Mouse (Mus musculus) layer of hippocampus, adult 11-12 months (tissue): Measurements from ENCODE around the gene Fam129b.

Experiments used
- DNase-seq: peaks from one replicate; pipeline ENCODE4 v3.0.0; 2022; ENCODE audit warnings: low spot score

Gene Fam129b

GRCm38 (mm10) chr2:32891278-32891677 is 15.4 kb downstream of the Fam129b start:
- no peak for DNase-seq

DNA sequence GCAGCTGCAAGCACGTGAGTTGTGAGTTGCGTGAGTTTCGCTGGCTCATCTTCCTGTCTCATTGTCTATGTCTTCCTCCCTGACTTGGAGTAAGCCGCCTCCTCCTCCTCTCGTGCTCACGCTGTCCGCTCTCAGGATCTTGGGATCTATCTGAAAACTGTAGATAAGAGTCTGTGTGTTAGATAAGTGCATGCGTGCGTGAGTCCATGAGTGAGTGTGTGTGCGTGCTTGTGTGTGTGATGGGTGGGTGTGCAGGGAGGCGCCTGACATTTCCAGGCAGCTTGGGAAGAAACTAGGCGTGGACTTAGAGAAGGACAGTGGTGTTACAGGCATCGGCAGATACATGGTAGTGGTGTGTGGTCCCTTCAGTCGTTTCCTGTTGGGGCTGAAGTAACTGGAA is 16.6 kb downstream of the Fam129b start:
- DNase-seq = no peak

DNA sequence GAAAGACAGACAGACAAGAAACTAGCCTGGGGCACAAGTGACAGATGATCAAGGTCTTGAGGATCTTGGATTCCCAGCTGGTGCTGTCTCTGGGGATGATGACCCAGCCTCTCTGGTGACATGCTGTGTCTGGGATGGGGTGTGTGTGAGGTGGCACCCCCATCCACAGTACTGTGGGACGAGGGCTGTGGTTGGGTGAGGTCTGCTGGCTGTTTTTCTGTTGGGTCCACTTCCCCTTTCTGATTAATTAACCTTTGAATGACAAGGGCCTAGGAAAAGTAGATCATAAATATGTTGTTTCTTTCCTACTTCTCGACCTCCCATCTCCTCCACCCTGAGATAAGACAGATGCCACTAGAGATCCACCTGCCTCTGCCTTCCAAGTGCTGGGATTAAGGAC is 18.2 kb downstream of the Fam129b start:
- no peak for DNase-seq

DNA sequence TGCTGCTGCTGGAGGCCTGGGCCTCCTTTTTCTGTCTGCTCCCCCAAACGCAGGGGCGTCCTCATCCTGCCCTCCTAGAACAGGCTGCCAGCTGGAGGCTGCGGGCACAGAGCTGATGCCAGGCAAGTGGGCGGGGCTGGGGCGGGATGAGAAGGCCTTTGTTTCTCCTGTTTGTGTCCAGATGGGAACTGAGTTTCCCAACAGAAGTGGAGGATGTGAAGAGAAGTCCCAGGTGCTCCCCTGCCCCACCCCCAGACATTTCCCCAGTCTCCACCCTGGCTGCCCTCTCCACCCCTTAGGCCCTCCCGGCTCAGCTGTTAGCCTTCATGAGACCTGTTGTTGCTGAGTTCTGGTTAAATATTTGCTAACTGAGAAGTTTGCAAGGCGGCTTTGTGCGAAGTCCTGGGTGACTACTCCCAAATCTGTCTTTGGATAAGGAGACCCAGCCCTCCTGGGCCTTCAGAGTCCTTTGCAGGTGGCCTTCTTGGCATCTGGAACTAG is 19.7 kb downstream of the Fam129b start:
- no peak for DNase-seq

- DNase-seq = no peak
Measured at GRCm38 (mm10) chr2:32896507-32897147, 20.7 kb downstream of the Fam129b start.

DNA sequence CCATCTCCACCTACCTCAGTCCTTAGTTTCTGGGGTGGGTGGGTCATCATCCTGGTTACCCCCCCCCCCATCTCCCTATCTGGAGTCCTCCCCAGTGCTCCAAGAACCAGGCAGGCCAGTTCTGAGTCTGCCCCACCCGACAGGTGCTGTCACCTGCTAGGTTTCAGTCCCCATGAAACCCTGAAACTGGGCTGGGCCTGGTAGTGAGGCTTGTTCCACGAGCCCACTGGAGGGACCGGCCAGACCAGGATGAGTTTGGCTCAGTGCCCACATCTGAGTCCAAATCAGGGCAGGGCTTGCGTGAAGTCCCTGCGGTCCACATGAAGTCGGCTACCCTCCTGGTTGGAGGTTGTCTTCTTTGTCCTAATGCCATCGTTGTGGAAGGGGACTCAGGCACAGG is 23.1 kb downstream of the Fam129b start:
- DNase-seq = no peak

GRCm38 (mm10) chr2:32902126-32902525 is 26.2 kb downstream of the Fam129b start:
- no peak for DNase-seq

GRCm38 (mm10) chr2:32903470-32903869 is 27.6 kb downstream of the Fam129b start:
- DNase-seq = no peak

DNA sequence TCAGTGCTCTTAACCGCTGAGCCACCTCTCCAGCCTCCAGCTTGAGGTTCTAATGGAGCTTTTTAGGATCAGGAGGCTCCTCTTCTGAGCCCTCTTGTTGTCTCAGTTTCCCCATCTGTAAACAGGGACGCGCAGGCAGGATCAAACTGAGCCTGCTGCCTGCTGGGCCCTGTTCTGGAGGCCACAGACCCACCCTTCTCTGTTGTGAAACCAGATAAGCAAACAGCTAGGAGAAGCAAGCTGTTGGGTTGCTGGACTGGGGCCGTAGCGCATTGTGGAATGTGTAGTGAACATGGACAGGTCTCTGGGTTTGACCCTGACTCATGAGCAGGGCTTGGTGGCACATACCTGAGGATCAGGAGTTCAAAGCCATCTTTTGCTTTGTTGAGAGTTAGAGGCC is 28.7 kb downstream of the Fam129b start:
- DNase-seq = no peak

DNA sequence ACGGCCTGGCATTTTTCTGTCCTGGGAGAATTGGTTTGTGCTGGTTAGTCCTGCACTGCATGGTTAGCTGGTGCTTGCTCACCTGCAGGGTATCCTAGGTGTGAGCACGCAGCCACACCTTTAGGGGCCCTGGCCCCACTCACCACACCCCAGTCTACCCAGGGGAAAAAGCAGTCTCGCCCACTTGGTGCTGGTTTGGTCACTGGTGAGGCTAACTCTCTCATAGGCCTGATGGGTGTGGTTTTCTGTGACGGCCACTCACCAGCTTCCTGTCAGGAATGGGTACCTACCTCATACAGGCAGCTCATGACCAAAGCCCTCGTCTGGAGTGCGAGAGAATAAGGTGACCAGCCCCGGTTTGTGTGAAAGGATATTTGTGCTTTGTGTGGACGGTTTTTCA is 29.4 kb downstream of the Fam129b start:
- no peak for DNase-seq

GRCm38 (mm10) chr2:32907442-32907841 is 31.5 kb downstream of the Fam129b start:
- no peak for DNase-seq

- no peak for DNase-seq
Measured at GRCm38 (mm10) chr2:32908272-32908671, 32.4 kb downstream of the Fam129b start.

DNA sequence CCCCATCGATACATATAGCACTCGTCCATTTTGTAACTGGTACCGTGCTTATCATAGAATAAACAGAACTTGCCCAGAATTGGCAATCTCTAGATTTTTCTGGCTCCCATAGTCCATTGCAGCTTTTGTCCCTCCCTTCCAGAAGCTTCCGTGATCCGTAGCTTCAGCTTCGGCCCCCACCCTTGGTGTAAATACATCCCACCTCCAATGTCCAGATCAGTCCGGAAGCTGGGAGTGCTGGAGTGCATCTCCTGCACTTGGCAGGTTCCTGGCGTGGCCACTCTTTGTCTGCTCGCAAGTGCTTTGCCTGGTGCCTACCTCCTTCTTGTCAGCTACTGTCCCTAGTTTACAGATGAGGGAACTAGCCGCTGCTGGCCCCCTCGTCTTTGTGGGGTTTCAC is 32.9 kb downstream of the Fam129b start:
- DNase-seq = no peak

DNA sequence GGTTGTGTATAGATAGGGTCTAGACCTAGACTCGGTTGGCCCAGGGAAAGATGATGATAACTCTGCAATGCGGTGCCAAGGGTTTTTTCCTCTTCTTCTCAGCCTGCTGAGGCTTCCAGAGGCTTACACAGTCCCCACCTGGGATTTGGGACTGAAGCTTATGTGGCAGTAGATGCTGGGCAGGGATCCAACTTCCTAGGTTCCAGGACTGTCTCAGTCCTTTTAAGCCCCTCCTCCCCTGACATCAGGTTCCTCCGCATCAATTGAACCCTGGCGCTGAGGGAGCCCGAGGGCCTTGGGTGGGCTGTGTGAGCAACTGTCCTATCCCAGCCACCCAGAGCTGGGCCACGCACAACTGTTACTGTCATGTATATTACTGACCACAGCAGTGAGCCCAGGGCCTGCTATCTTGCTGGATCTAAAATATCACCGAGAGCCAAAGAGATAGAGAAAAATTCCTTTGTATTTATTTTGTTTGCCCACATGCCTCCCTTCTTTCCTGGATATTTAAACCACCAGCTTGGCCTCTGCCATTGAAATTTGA is 35.8 kb downstream of the Fam129b start:
- no peak for DNase-seq

DNA sequence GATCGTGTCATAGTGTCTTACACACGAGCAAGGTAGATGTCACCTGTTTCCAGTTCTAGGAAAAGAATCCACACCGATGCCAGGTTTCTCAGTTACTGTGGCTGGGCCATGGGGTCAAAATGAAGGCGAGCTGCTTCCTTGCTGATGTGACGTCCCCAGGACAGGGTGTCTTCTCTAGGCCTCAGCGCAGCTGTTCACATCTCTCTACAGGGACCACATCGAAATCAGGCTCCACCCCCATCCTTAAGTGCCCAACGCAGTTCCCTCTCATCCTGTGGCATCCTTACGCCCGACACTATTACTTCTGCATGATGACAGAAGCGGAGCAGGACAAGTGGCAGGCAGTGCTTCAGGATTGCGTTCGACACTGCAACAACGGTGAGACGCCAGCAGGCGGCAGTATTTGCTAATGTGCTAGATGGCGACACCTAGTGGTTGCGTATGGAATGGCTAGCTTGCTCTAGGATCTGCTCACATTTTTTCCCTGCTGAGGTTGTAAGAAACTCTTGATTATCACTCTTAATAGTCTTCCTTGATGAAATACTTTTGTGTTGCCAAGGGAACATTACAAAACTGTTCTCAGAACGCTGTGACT is 36.4 kb downstream of the Fam129b start:
- peak; percentile 87 for DNase-seq

- no peak for DNase-seq
Measured at GRCm38 (mm10) chr2:32914362-32914761, 38.4 kb downstream of the Fam129b start.

DNA sequence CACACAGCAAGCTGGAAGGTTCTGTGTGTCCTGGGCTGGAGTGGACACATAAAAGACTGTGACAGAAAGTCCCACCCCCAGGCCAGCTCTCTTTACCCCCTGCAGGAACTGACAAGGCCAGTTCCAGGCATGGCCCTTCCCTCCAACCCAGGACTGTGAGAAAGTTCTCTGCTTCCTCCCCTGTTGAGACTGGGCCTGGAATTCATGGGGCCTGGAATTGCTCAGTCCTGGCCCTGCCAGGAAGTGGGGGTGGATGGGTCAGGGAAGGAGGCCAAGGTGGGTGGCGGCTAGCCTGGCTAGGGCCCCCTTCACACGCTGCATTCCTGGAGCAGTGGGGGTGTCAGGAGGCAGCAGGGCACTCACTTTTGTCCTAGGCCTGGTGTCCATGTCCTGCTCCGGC is 39.0 kb downstream of the Fam129b start:
- DNase-seq = no peak

DNA sequence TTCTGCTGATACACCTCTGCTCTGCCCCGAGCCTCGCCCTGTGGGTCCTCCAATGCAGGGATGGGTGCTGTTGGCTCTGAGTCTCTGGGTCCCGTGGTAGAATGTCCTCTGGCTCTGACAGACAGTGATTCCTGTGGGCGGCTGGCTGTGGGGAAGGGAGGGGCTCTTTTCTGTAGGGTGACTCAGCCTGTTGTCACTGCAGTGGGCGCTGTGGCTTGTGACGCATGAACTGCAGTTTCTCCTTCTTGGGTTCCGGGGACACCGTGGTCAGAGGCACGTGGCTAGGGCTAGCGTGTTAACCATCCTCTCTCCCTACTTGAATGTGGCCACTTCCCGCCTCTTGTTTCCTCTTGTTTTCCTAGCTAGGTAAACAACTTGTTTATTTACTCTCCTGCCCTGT is 41.6 kb downstream of the Fam129b start:
- peak; percentile 64 for DNase-seq

DNA sequence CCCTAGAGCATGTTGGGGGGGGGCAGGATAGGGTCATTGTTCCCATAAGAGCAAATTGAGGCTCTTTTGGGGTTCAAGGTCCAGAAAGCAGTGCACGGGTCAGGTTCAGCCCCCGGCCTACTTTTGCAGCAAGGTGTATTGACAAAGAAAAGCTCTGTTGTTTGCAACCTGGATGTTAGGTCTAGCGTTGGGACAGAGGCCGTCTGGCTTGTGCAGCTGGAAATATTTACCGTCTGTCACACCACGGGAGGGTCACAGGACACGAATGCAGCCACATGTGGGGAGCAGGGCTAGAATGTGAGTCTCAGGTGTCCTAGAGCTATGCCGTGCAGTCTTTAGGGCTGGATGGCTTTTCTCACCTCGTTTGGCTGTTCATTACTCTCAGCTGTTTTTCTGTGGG is 42.5 kb downstream of the Fam129b start:
- DNase-seq = no peak

DNA sequence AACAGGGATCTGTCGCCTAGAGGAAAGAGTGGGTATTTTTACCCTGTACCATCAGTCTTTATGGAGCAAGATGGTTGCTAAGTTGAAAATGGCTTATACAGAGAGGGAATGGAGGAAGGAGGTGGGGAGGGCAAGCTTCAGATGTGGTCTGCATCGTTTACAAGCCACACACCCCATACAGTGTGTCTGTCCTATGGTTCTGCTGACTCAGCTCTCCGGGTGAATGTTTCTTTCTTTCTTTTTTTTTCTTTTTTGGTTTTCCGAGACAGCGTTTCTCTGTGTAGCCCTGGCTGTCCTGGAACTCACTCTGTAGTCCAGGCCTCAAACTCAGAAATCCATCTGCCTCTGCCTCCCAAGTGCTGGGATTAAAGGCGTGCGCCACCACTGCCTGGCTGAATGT is 45.3 kb downstream of the Fam129b start:
- no peak for DNase-seq

- no peak for DNase-seq
Measured at GRCm38 (mm10) chr2:32921801-32922380, 46.0 kb downstream of the Fam129b start.

DNA sequence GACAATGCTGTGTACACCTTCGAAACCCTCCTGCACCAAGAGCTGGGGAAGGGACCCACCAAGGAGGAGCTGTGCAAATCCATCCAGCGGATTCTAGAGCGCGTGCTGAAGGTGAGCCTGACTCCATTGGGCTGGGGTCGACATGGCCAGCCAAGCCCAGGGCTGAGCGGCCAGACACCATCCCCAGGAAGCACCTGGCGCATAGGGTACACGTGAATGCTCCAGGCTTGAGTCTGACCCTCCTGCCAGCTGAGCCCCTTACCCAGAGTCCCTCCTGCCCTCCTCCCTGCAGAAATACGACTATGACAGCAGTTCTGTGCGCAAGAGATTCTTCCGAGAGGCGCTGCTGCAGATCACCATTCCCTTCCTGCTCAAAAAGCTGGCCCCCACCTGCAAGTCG is 46.6 kb downstream of the Fam129b start:
- no peak for DNase-seq

DNA sequence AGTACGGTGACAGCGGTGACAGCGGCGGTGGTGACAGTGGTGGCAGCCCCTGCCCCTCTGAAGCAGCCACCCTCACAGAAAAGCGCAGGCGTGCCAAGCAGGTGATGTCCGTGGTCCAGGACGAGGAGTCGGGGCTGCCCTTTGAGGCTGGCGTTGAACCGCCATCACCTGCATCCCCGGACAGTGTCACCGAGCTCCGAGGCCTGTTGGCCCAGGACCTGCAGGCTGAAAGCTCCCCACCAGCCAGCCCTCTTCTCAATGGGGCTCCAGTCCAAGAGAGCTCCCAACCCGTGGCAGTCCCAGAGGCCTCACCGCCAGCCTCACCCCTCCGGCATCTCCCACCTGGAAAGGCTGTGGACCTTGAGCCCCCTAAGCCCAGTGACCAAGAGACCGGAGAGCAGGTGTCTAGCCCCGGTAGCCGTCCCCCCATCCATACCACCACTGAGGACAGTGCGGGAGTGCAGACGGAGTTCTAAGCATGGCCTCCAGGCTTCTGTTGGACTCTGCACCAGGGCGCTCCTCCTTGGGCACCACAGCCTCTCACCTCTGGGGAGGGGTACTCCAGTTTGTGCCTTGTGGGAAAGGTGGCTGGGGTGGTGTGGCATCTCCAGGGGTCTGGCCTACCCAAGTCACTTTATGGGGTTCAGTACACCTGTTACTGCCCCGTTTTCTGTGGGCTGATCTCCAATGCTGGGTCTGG is 47.8 kb downstream of the Fam129b start:
- no peak for DNase-seq
